Mouse (Mus musculus) splenic B cell, adult 2 months (primary cell): Measurements from ENCODE around the gene Arv1.
A peak's percentile ranks its signal among the peaks of the same experiment; 100 is the strongest.

ENCODE experiments used
- DNase-seq: peaks from one replicate; pipeline ENCODE4 v3.0.0-alpha.2; 2011; ENCODE audit warnings: low read depth, low spot score
- H3K27me3 ChIP-seq: 2 replicates; pipeline ENCODE4 v1.6.1; 2012; ENCODE audit warnings: mild to moderate bottlenecking, low read length, moderate library complexity, mixed read lengths; ENCODE audit not compliant: control insufficient read depth, poor library complexity, insufficient read depth, severe bottlenecking
- H3K36me3 ChIP-seq: 2 replicates; pipeline ENCODE4 v1.6.1; 2012; ENCODE audit warnings: mild to moderate bottlenecking, low read length, moderate library complexity, mixed read lengths; ENCODE audit not compliant: control insufficient read depth, poor library complexity, insufficient read depth, severe bottlenecking

Arv1 gene

GRCm38 (mm10) chr8:124754101-124754791, 32.3 kb downstream of the Arv1 start:
- Histone ChIP-seq H3K27me3 (no peaks in the 10 kb centered on the region), H3K36me3 (no peaks in the 10 kb centered on the region)
- no peak for DNase-seq

GRCm38 (mm10) chr8:124754792-124755190, 32.9 kb downstream of the Arv1 start:
- Histone ChIP-seq H3K36me3 (no peaks in the 10 kb centered on the region), H3K27me3 (no peaks in the 10 kb centered on the region)
- no peak for DNase-seq

GRCm38 (mm10) chr8:124755481-124755880, 33.5 kb downstream of the Arv1 start:
- DNase-seq: no peak
- H3K27me3 ChIP-seq: no peaks in the 10 kb centered on the region
- H3K36me3 ChIP-seq: no peaks in the 10 kb centered on the region

- DNase-seq: no peak
- Histone ChIP-seq H3K27me3 (no peaks in the 10 kb centered on the region), H3K36me3 (no peaks in the 10 kb centered on the region)
Measured at GRCm38 (mm10) chr8:124756153-124756552, 34.2 kb downstream of the Arv1 start.

- Histone ChIP-seq H3K36me3 (no peaks in the 10 kb centered on the region), H3K27me3 (no peaks in the 10 kb centered on the region)
- peak; percentile 8 for DNase-seq
Measured at GRCm38 (mm10) chr8:124756601-124757000, 34.7 kb downstream of the Arv1 start.

GRCm38 (mm10) chr8:124758544-124758943, 36.6 kb downstream of the Arv1 start:
- Histone ChIP-seq H3K36me3 (no peaks in the 10 kb centered on the region), H3K27me3 (no peaks in the 10 kb centered on the region)
- DNase-seq: peak; percentile 49

GRCm38 (mm10) chr8:124763061-124763460, 41.1 kb downstream of the Arv1 start:
- Histone ChIP-seq H3K27me3 (no peaks in the 10 kb centered on the region), H3K36me3 (no peaks in the 10 kb centered on the region)
- no peak for DNase-seq

- H3K36me3 ChIP-seq: no peaks in the 10 kb centered on the region
- H3K27me3 ChIP-seq: no peaks in the 10 kb centered on the region
- DNase-seq: no peak
Measured at GRCm38 (mm10) chr8:124772389-124772788, 50.5 kb downstream of the Arv1 start.

- DNase-seq: peak; percentile 72
- Histone ChIP-seq H3K36me3 (no peaks in the 10 kb centered on the region), H3K27me3 (no peaks in the 10 kb centered on the region)
Measured at GRCm38 (mm10) chr8:124775695-124776094, 53.8 kb downstream of the Arv1 start.

- Histone ChIP-seq H3K36me3 (no peaks in the 10 kb centered on the region), H3K27me3 (no peaks in the 10 kb centered on the region)
- DNase-seq: no peak
Measured at GRCm38 (mm10) chr8:124780236-124780635, 58.3 kb downstream of the Arv1 start.

- Histone ChIP-seq H3K27me3 (no peaks in the 10 kb centered on the region), H3K36me3 (no peaks in the 10 kb centered on the region)
- no peak for DNase-seq
Measured at GRCm38 (mm10) chr8:124782431-124782830, 60.5 kb downstream of the Arv1 start.

GRCm38 (mm10) chr8:124783228-124783627, 61.3 kb downstream of the Arv1 start:
- DNase-seq: no peak
- H3K36me3 ChIP-seq: no peaks in the 10 kb centered on the region
- no peaks in the 10 kb centered on the region for H3K27me3 ChIP-seq
